Mouse (Mus musculus) myocyte (in vitro differentiated cells): ENCODE results near the gene Tex38. TPM values are rescaled to one million over a fixed set of nuclear protein-coding genes. Genes with fewer than 3 reads are reported as not detected.

Experiments used
- H3K27me3 ChIP-seq: one replicate; pipeline ENCODE4 v1.6.1; 2011; ENCODE audit not compliant: control insufficient read depth, insufficient read depth, insufficient read length
- H3K36me3 ChIP-seq: one replicate; pipeline ENCODE4 v1.6.1; 2011; ENCODE audit not compliant: control insufficient read depth, insufficient read depth
- H3K4me2 ChIP-seq: one replicate; pipeline ENCODE4 v1.6.1; 2011; ENCODE audit warnings: low read depth, control low read depth
- H3K4me3 ChIP-seq: one replicate; pipeline ENCODE4 v1.5.1; 2011; ENCODE audit warnings: mild to moderate bottlenecking, control low read depth, moderate library complexity
- H3K79me2 ChIP-seq: one replicate; pipeline ENCODE4 v1.6.1; 2011; ENCODE audit not compliant: control insufficient read depth, insufficient read depth
- H3ac ChIP-seq: one replicate; pipeline ENCODE4 v1.6.1; 2011; ENCODE audit not compliant: control insufficient read depth, insufficient read length
- CEBPB ChIP-seq: IDR thresholded peaks from 2 replicates; pipeline ENCODE4 v1.6.1; 2011; ENCODE audit warnings: mild to moderate bottlenecking, moderate library complexity; ENCODE audit not compliant: poor library complexity, insufficient read depth, severe bottlenecking
- E2F4 ChIP-seq: IDR thresholded peaks from one replicate; pipeline ENCODE4 v1.6.1; 2011; ENCODE audit warnings: mild to moderate bottlenecking, control low read depth, moderate library complexity; ENCODE audit not compliant: insufficient read depth
- MAX ChIP-seq: IDR thresholded peaks from one replicate; pipeline ENCODE4 v1.6.1; 2011; ENCODE audit warnings: low read depth, mild to moderate bottlenecking, control low read depth
- MYOD1 ChIP-seq, 3 experiments: IDR thresholded peaks; one replicate each; pipeline ENCODE4 v1.6.1; 2011; ENCODE audit warnings: control low read depth in 2 of 3, low read depth in 2 of 3, mild to moderate bottlenecking in 2 of 3, moderate library complexity in 1 of 3; ENCODE audit not compliant: insufficient read length in 2 of 3, control insufficient read depth in 1 of 3
- MYOG ChIP-seq, 3 experiments: IDR thresholded peaks; one replicate each; pipeline ENCODE4 v1.6.1; 2011; ENCODE audit warnings: control low read depth in 2 of 3, low read depth in 2 of 3, mild to moderate bottlenecking in 2 of 3; ENCODE audit not compliant: insufficient read length in 2 of 3, control insufficient read depth in 1 of 3, insufficient read depth in 1 of 3
- POLR2A ChIP-seq: IDR thresholded peaks from one replicate; pipeline ENCODE4 v1.6.1; 2011; ENCODE audit warnings: low read depth, mild to moderate bottlenecking, control low read depth, moderate library complexity; ENCODE audit not compliant: insufficient read length
- POLR2AphosphoS2 ChIP-seq: IDR thresholded peaks from one replicate; pipeline ENCODE4 v1.6.1; 2011; ENCODE audit warnings: low read depth, control low read depth; ENCODE audit not compliant: insufficient read length
- REST ChIP-seq: IDR thresholded peaks from one replicate; pipeline ENCODE4 v1.6.1; 2011; ENCODE audit warnings: mild to moderate bottlenecking, control low read depth, moderate library complexity; ENCODE audit not compliant: insufficient read depth, insufficient read length
- SRF ChIP-seq: IDR thresholded peaks from one replicate; pipeline ENCODE4 v1.6.1; 2011; ENCODE audit warnings: low read depth; ENCODE audit not compliant: control insufficient read depth, insufficient read length
- TCF12 ChIP-seq: IDR thresholded peaks from one replicate; pipeline ENCODE4 v1.6.1; 2011; ENCODE audit warnings: mild to moderate bottlenecking, control low read depth; ENCODE audit not compliant: poor library complexity, insufficient read depth, severe bottlenecking
- TCF3 ChIP-seq: IDR thresholded peaks from one replicate; pipeline ENCODE4 v1.6.1; 2011; ENCODE audit warnings: low read depth, control low read depth; ENCODE audit not compliant: insufficient read length
- USF1 ChIP-seq: IDR thresholded peaks from one replicate; pipeline ENCODE4 v1.6.1; 2011; ENCODE audit warnings: low read depth, mild to moderate bottlenecking, control low read depth, moderate library complexity
- polyA plus RNA-seq: library from polyadenylated mRNA; unstranded; fragments of >200 nt; fragmentation: generic; extraction: Trizol; gene quantifications from one replicate; pipeline ENCODE4 v1.2.1, GENCODE M21; 2012; ENCODE audit warnings: missing spikeins

Gene Tex38
- polyA plus RNA-seq, 1 experiment: not detected

DNA sequence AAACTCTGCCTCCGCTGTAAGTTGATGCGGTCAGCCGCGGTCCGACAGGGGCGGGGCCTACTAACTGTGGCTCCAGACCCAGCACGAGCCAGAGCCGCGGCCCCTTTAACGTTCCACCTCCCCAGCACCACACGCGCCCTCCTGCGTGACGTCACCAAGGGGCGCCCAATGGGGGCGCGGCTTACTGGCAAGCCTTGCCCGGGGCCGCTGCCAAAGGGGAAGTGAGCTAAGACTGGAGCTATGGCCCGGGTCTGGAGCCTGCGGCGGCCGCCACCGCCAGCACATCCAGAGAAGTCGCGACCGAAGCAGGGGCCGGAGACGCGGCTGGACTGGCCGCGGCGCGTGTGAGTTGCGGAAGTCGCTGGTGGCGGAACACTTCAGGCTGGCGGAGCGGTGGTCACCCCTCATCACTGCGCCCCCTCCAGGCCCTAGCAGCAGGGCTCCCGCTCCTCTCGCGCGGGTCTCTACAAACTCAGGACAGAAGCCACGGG lies 43.2 kb downstream of the Tex38 start, which contains the start of gene Efcab14:
Efcab14 (plus strand) TSS at position 194 of the 491 bp plus-strand sequence.
- H3K79me2 ChIP-seq: peaks cover 12% of the 10 kb centered on the region
- H3ac ChIP-seq: peak within 1 kb of the TSS; percentile 98
- peaks cover 11% of the 10 kb centered on the region for H3K36me3 ChIP-seq
- peak within 1 kb of the TSS; percentile 76 for H3K4me2 ChIP-seq
- H3K4me3 ChIP-seq: peak within 1 kb of the TSS; percentile 68
- no peak for TF ChIP-seq TCF12
- no peak for TF ChIP-seq REST
- no peak for TF ChIP-seq TCF3
- TF ChIP-seq USF1: peak; percentile 1
- TF ChIP-seq MYOD1 (IDR thresholded peaks at IDR 0.05; ENCODE audit: control insufficient read depth in 1 of 3, insufficient read length in 2 of 3, low read depth in 2 of 3): no peak
- TF ChIP-seq SRF: peak; percentile 27
- TF ChIP-seq POLR2AphosphoS2: peak; percentile 70
- TF ChIP-seq CEBPB: no peak
- no peak for TF ChIP-seq MAX
- no peak for TF ChIP-seq E2F4
- peak in 1 of 3 experiments; percentile 10 for TF ChIP-seq MYOG (IDR thresholded peaks at IDR 0.05; ENCODE audit: control insufficient read depth in 1 of 3, insufficient read depth in 1 of 3, insufficient read length in 2 of 3, low read depth in 2 of 3)
- peak; percentile 76 for TF ChIP-seq POLR2A
- peaks cover 12% of the 10 kb centered on the region for H3K27me3 ChIP-seq

DNA sequence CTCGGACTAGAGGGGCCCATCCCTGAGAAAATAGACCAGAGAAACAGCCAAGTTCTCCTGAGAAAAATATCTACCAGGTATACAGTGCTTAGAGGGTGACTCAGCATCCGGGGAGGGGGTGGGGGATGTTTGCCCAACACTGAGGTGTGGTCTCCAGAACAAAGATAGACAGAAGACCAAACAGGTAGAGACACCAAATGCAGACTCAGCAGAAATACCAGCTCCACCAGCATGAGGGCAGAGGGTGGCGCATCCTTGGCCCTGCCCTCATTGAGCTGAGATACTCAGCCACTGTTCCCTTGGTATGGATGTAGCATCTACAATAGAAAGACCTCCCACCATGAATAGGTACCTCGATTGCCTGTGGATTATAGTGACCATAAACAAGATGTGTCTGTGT lies 46.0 kb downstream of the Tex38 start:
- peaks cover 12% of the 10 kb centered on the region for H3K27me3 ChIP-seq
- H3K79me2 ChIP-seq: peaks cover 12% of the 10 kb centered on the region
- peaks cover 1% of the 10 kb centered on the region for H3K36me3 ChIP-seq
- no peak overlapping the region for H3K4me2 ChIP-seq
- H3K4me3 ChIP-seq: no peak overlapping the region
- no peak overlapping the region for H3ac ChIP-seq
- no peak for TF ChIP-seq CEBPB
- no peak for TF ChIP-seq MAX
- TF ChIP-seq POLR2AphosphoS2: no peak
- TF ChIP-seq MYOG (IDR thresholded peaks at IDR 0.05; ENCODE audit: control insufficient read depth in 1 of 3, insufficient read depth in 1 of 3, insufficient read length in 2 of 3, low read depth in 2 of 3): no peak
- no peak for TF ChIP-seq USF1
- TF ChIP-seq E2F4: no peak
- TF ChIP-seq MYOD1 (IDR thresholded peaks at IDR 0.05; ENCODE audit: control insufficient read depth in 1 of 3, insufficient read length in 2 of 3, low read depth in 2 of 3): no peak
- TF ChIP-seq SRF: no peak
- no peak for TF ChIP-seq REST
- TF ChIP-seq POLR2A: no peak

DNA sequence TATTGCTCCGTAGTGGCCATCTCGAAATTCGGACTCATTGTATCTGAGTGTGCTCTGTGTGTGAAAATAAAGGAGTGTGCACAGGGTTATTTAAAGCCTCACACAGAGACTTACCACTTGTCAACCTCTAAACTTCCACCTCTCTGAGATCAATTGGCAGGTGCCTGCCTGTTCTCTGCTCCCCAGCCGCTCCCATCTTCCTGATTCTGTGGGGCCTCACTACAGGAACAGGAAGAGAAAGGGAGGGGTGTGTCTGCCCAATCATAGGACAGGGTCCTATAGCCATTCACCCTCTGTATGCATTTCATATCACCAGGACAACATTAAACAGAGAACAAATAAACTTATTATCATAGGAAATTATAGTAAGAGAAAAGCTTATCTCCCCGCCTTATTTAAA lies 47.1 kb downstream of the Tex38 start:
- TF ChIP-seq MYOD1 (IDR thresholded peaks at IDR 0.05; ENCODE audit: control insufficient read depth in 1 of 3, insufficient read length in 2 of 3, low read depth in 2 of 3): no peak
- no peak for TF ChIP-seq SRF
- TF ChIP-seq POLR2A: no peak
- no peak for TF ChIP-seq POLR2AphosphoS2
- TF ChIP-seq MYOG (IDR thresholded peaks at IDR 0.05; ENCODE audit: control insufficient read depth in 1 of 3, insufficient read depth in 1 of 3, insufficient read length in 2 of 3, low read depth in 2 of 3): no peak
- no peak for TF ChIP-seq CEBPB
- no peak for TF ChIP-seq TCF3
- TF ChIP-seq USF1: no peak
- TF ChIP-seq E2F4: no peak
- TF ChIP-seq REST: no peak
- TF ChIP-seq TCF12: no peak
- TF ChIP-seq MAX: no peak
- Histone ChIP-seq H3ac (no peak overlapping the region), H3K4me2 (no peak overlapping the region)

DNA sequence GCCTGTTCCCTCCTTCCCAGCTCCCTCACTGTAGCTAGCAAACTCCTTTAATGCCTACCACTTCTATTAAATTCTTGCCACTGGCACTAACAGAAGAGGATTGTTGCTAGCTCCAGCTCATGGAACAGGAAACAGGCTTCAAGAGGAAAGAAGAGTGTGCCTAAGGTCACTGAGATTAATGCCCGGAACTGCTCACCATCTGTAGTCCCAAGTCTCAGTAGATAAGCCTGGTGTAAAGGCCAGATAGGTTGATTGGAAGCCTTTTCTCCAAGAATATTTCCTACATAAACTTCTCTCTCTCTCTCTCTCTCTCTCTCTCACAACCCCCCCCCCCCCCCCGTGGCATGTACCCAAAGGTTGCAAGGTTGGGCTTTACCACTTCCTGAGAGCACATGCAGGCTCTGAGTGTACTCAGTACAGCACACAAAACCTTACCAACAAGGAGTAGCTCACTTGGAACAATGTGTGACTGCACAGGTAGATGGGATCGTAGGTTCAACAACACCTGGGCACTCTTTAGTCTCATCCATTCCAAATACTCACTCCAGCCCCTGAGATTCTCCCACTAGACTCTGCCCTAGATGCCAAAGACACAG lies 48.5 kb downstream of the Tex38 start:
- no peaks in the 10 kb centered on the region for H3K36me3 ChIP-seq
- no peaks in the 10 kb centered on the region for H3K79me2 ChIP-seq
- no peak overlapping the region for H3K4me2 ChIP-seq
- no peak overlapping the region for H3ac ChIP-seq
- H3K4me3 ChIP-seq: no peak overlapping the region
- peaks cover 12% of the 10 kb centered on the region for H3K27me3 ChIP-seq
- no peak for TF ChIP-seq USF1
- TF ChIP-seq CEBPB: no peak
- TF ChIP-seq MYOD1 (IDR thresholded peaks at IDR 0.05; ENCODE audit: control insufficient read depth in 1 of 3, insufficient read length in 2 of 3, low read depth in 2 of 3): no peak
- no peak for TF ChIP-seq POLR2A
- TF ChIP-seq POLR2AphosphoS2: no peak
- TF ChIP-seq MAX: no peak
- TF ChIP-seq REST: no peak

More for the DNA sequence above, 47.1 kb downstream of the Tex38 start:
- H3K27me3 ChIP-seq: peaks cover 12% of the 10 kb centered on the region
- H3K36me3 ChIP-seq: no peaks in the 10 kb centered on the region
- no peak overlapping the region for H3K4me3 ChIP-seq
- peaks cover 10% of the 10 kb centered on the region for H3K79me2 ChIP-seq
